Mouse (Mus musculus) skeletal muscle tissue, adult 2 months (tissue): ENCODE results near the gene Pbxip1.

Experiments
- DNase-seq: peaks from one replicate; pipeline ENCODE4 v3.0.0-alpha.2; 2012; ENCODE audit warnings: low read depth, low spot score

The Pbxip1 gene

GRCm38 (mm10) chr3:89430171-89431159 lies 6.0 kb upstream of the Pbxip1 start, which contains the start of gene Pygo2:
Gene Pygo2 (plus strand): TSS chr3:89430214.
- peak; percentile 93 for DNase-seq

GRCm38 (mm10) chr3:89432606-89433005 lies 3.9 kb upstream of the Pbxip1 start:
- no peak for DNase-seq

- DNase-seq: no peak
Observed at GRCm38 (mm10) chr3:89434532-89434931, 2.0 kb upstream of the Pbxip1 start.

GRCm38 (mm10) chr3:89435041-89435440 lies 1.5 kb upstream of the Pbxip1 start:
- DNase-seq: no peak

GRCm38 (mm10) chr3:89437269-89437668 lies 763 bp downstream of the Pbxip1 start:
- DNase-seq: peak; percentile 69

- peak; percentile 89 for DNase-seq
Observed at GRCm38 (mm10) chr3:89440691-89441090, 4.2 kb downstream of the Pbxip1 start.

- no peak for DNase-seq
Observed at GRCm38 (mm10) chr3:89448720-89449537, 12.4 kb downstream of the Pbxip1 start.

GRCm38 (mm10) chr3:89449541-89449940 lies 13.0 kb downstream of the Pbxip1 start:
- DNase-seq: peak; percentile 54

- DNase-seq: no peak
Observed at GRCm38 (mm10) chr3:89451916-89452315, 15.4 kb downstream of the Pbxip1 start.

- DNase-seq: no peak
Observed at GRCm38 (mm10) chr3:89454401-89455177, 18.1 kb downstream of the Pbxip1 start, which contains the start of gene Pmvk. Gene Pmvk (plus strand): TSS chr3:89454541.

- no peak for DNase-seq
Observed at GRCm38 (mm10) chr3:89455786-89456285, 19.3 kb downstream of the Pbxip1 start.

- peak; percentile 54 for DNase-seq
Observed at GRCm38 (mm10) chr3:89456726-89457665, 20.5 kb downstream of the Pbxip1 start.

- no peak for DNase-seq
Observed at GRCm38 (mm10) chr3:89458372-89458964, 22.0 kb downstream of the Pbxip1 start.

GRCm38 (mm10) chr3:89458965-89459807 lies 22.7 kb downstream of the Pbxip1 start:
- peak; percentile 82 for DNase-seq

GRCm38 (mm10) chr3:89468268-89468667 lies 31.8 kb downstream of the Pbxip1 start:
- no peak for DNase-seq

- DNase-seq: no peak
Observed at GRCm38 (mm10) chr3:89472280-89472679, 35.8 kb downstream of the Pbxip1 start.

GRCm38 (mm10) chr3:89473838-89474237 lies 37.3 kb downstream of the Pbxip1 start:
- DNase-seq: no peak

GRCm38 (mm10) chr3:89479055-89479454 lies 42.5 kb downstream of the Pbxip1 start:
- DNase-seq: no peak

- DNase-seq: no peak
Observed at GRCm38 (mm10) chr3:89481488-89481887, 45.0 kb downstream of the Pbxip1 start.
